Mouse (Mus musculus) MEL (cell line): Measurements from ENCODE around the gene Mlycd. TPM values are rescaled to one million over a fixed set of nuclear protein-coding genes. Genes with fewer than 3 reads are reported as not detected.

ENCODE experiments used
- DNase-seq: peaks from one replicate; pipeline ENCODE4 v3.0.0; 2011; ENCODE audit warnings: low read depth, low spot score
- H3K27ac ChIP-seq: 2 replicates; pipeline ENCODE4 v1.5.1; 2012; ENCODE audit warnings: low read depth, mild to moderate bottlenecking, control low read depth, low read length, moderate library complexity; ENCODE audit not compliant: control insufficient read depth
- H3K27me3 ChIP-seq, 2 experiments: fragments of 150-350 bp in 1 of 2; sonication (generic) in 1 of 2; 2 replicates each; pipeline ENCODE4 v1.6.1; 2012; ENCODE audit warnings: low read length in 2 of 2, mild to moderate bottlenecking in 2 of 2, improper control_type of control experiment in 1 of 2, moderate library complexity in 1 of 2; ENCODE audit not compliant: insufficient read depth in 2 of 2, control insufficient read depth in 1 of 2
- H3K36me3 ChIP-seq, 2 experiments: 2 replicates each; pipeline ENCODE4 v1.6.1; 2012 to 2014; ENCODE audit warnings: low read length in 2 of 2, improper control_type of control experiment in 1 of 2, inconsistent platforms in 1 of 2, mild to moderate bottlenecking in 1 of 2; ENCODE audit not compliant: insufficient read depth in 2 of 2, control insufficient read depth in 1 of 2
- H3K4me1 ChIP-seq, 2 experiments: fragments of 150-350 bp in 1 of 2; sonication (generic) in 1 of 2; 2 replicates each; pipeline ENCODE4 v1.6.1; 2012; ENCODE audit warnings: low read length in 2 of 2, improper control_type of control experiment in 1 of 2, mild to moderate bottlenecking in 1 of 2; ENCODE audit not compliant: insufficient read depth in 2 of 2, control insufficient read depth in 1 of 2
- H3K4me3 ChIP-seq, 2 experiments: fragments of 150-350 bp in 1 of 2; sonication (generic) in 1 of 2; 2 replicates each; pipeline ENCODE4 v1.5.1; 2012; ENCODE audit warnings: low read depth in 2 of 2, low read length in 2 of 2, mild to moderate bottlenecking in 2 of 2, moderate library complexity in 2 of 2, control low read depth in 1 of 2, improper control_type of control experiment in 1 of 2; ENCODE audit not compliant: control insufficient read depth in 1 of 2, insufficient read depth in 1 of 2
- H3K79me2 ChIP-seq: 2 replicates; pipeline ENCODE4 v1.6.1; 2012; ENCODE audit warnings: mild to moderate bottlenecking, low read length, moderate library complexity; ENCODE audit not compliant: control insufficient read depth, poor library complexity, insufficient read depth
- H3K9ac ChIP-seq: 2 replicates; pipeline ENCODE4 v1.6.1; 2012; ENCODE audit warnings: low read depth, mild to moderate bottlenecking, control low read depth, low read length, moderate library complexity; ENCODE audit not compliant: control insufficient read depth, poor library complexity, severe bottlenecking
- H3K9me3 ChIP-seq: fragments of 150-350 bp; sonication (generic); replicated peaks from 2 replicates; pipeline ENCODE4 v1.6.1; 2012; ENCODE audit warnings: mild to moderate bottlenecking, low read length, improper control_type of control experiment, moderate library complexity; ENCODE audit not compliant: insufficient read depth
- BHLHE40 ChIP-seq: IDR thresholded peaks from 2 replicates; pipeline ENCODE4 v1.6.1; 2012; ENCODE audit warnings: low read depth, mild to moderate bottlenecking, inconsistent platforms, low read length, improper control_type of control experiment, borderline replicate concordance
- CHD2 ChIP-seq: IDR thresholded peaks from 2 replicates; pipeline ENCODE4 v1.6.1; 2011; ENCODE audit warnings: low read length, improper control_type of control experiment
- ELF1 ChIP-seq: IDR thresholded peaks from 2 replicates; pipeline ENCODE4 v1.6.1; 2014; ENCODE audit warnings: low read depth, mild to moderate bottlenecking, inconsistent platforms, low read length, improper control_type of control experiment, moderate library complexity
- EP300 ChIP-seq, 2 experiments: IDR thresholded peaks; 2 replicates each; pipeline ENCODE4 v1.6.1; 2011; ENCODE audit warnings: improper control_type of control experiment in 2 of 2, low read length in 2 of 2, low read depth in 1 of 2, mild to moderate bottlenecking in 1 of 2
- ETS1 ChIP-seq: IDR thresholded peaks from 2 replicates; pipeline ENCODE4 v1.6.1; 2012; ENCODE audit warnings: low read depth, mild to moderate bottlenecking, inconsistent platforms, low read length, improper control_type of control experiment, moderate library complexity
- GATA1 ChIP-seq: IDR thresholded peaks from 2 replicates; pipeline ENCODE4 v1.6.1; 2011; ENCODE audit warnings: low read depth, low read length, improper control_type of control experiment
- HCFC1 ChIP-seq: IDR thresholded peaks from 2 replicates; pipeline ENCODE4 v1.6.1; 2012; ENCODE audit warnings: low read depth, mild to moderate bottlenecking, inconsistent platforms, low read length, improper control_type of control experiment, moderate library complexity
- MAX ChIP-seq: IDR thresholded peaks from 2 replicates; pipeline ENCODE4 v1.6.1; 2011; ENCODE audit warnings: low read length, improper control_type of control experiment
- MAZ ChIP-seq: IDR thresholded peaks from 2 replicates; pipeline ENCODE4 v1.6.1; 2012; ENCODE audit warnings: low read depth, mild to moderate bottlenecking, inconsistent platforms, low read length, improper control_type of control experiment
- MXI1 ChIP-seq: IDR thresholded peaks from 2 replicates; pipeline ENCODE4 v1.6.1; 2011; ENCODE audit warnings: mild to moderate bottlenecking, low read depth, low read length, improper control_type of control experiment
- MYB ChIP-seq: IDR thresholded peaks from 2 replicates; pipeline ENCODE4 v1.6.1; 2011; ENCODE audit warnings: mild to moderate bottlenecking, low read depth, low read length, improper control_type of control experiment
- NELFE ChIP-seq: IDR thresholded peaks from 2 replicates; pipeline ENCODE4 v1.6.1; 2011; ENCODE audit warnings: low read depth, low read length, improper control_type of control experiment
- NRF1 ChIP-seq: IDR thresholded peaks from 2 replicates; pipeline ENCODE4 v1.6.1; 2014; ENCODE audit warnings: low read depth, mild to moderate bottlenecking, inconsistent platforms, low read length, improper control_type of control experiment, moderate library complexity; ENCODE audit not compliant: poor library complexity, insufficient read depth, severe bottlenecking
- POLR2A ChIP-seq, 2 experiments: IDR thresholded peaks; 2 replicates each; pipeline ENCODE4 v1.6.1; 2011 to 2012; ENCODE audit warnings: low read length in 2 of 2, mild to moderate bottlenecking in 2 of 2, control low read depth in 1 of 2, improper control_type of control experiment in 1 of 2, low read depth in 1 of 2, moderate library complexity in 1 of 2; ENCODE audit not compliant: control insufficient read depth in 1 of 2, insufficient read depth in 1 of 2, poor library complexity in 1 of 2
- POLR2AphosphoS2 ChIP-seq: IDR thresholded peaks from 2 replicates; pipeline ENCODE4 v1.6.1; 2011; ENCODE audit warnings: low read length, improper control_type of control experiment
- RCOR1 ChIP-seq: IDR thresholded peaks from 2 replicates; pipeline ENCODE4 v1.6.1; 2012; ENCODE audit warnings: low read depth, mild to moderate bottlenecking, inconsistent platforms, low read length, improper control_type of control experiment
- SIN3A ChIP-seq: IDR thresholded peaks from 2 replicates; pipeline ENCODE4 v1.6.1; 2012; ENCODE audit warnings: low read length, improper control_type of control experiment, inconsistent platforms
- TBP ChIP-seq: IDR thresholded peaks from 2 replicates; pipeline ENCODE4 v1.8.0; 2011; ENCODE audit warnings: low read depth, low read length, improper control_type of control experiment
- TCF12 ChIP-seq: IDR thresholded peaks from 2 replicates; pipeline ENCODE4 v1.6.1; 2014; ENCODE audit warnings: low read depth, mild to moderate bottlenecking, inconsistent platforms, low read length, improper control_type of control experiment, moderate library complexity
- USF1 ChIP-seq: IDR thresholded peaks from 2 replicates; pipeline ENCODE4 v1.6.1; 2014; ENCODE audit warnings: low read depth, mild to moderate bottlenecking, inconsistent platforms, low read length, improper control_type of control experiment, moderate library complexity
- ZC3H11A ChIP-seq: IDR thresholded peaks from 2 replicates; pipeline ENCODE4 v1.6.1; 2012; ENCODE audit warnings: low read depth, mild to moderate bottlenecking, inconsistent platforms, low read length, improper control_type of control experiment
- ZNF384 ChIP-seq: IDR thresholded peaks from 2 replicates; pipeline ENCODE4 v1.6.1; 2012; ENCODE audit warnings: low read depth, mild to moderate bottlenecking, inconsistent platforms, low read length, improper control_type of control experiment
- polyA plus RNA-seq, 2 experiments: library from polyadenylated mRNA; stranded (reverse) in 1 of 2; unstranded in 1 of 2; fragments of >175 nt in 1 of 2; fragments of >200 nt in 1 of 2; gene quantifications; 2 replicates each; pipeline versions ENCODE4 v1.2.1 to v1.2.4; 2012; ENCODE audit warnings: low replicate concordance in 2 of 2, low read depth in 1 of 2; ENCODE audit not compliant: insufficient read length in 2 of 2, insufficient read depth in 1 of 2, missing spikeins in 1 of 2
- total RNA-seq: library from RNA; depleted of rRNA; stranded (reverse); fragments of 300-350 nt; gene quantifications from 2 replicates; pipeline ENCODE4 v1.2.3, GENCODE M21; 2012; rRNA removed

Mlycd gene
- total RNA-seq (5.8 and 7.2 TPM in 2 replicates), polyA plus RNA-seq (10 to 100 TPM in 1 of 2 experiments, not detected in 1; 13.2 TPM)

DNA sequence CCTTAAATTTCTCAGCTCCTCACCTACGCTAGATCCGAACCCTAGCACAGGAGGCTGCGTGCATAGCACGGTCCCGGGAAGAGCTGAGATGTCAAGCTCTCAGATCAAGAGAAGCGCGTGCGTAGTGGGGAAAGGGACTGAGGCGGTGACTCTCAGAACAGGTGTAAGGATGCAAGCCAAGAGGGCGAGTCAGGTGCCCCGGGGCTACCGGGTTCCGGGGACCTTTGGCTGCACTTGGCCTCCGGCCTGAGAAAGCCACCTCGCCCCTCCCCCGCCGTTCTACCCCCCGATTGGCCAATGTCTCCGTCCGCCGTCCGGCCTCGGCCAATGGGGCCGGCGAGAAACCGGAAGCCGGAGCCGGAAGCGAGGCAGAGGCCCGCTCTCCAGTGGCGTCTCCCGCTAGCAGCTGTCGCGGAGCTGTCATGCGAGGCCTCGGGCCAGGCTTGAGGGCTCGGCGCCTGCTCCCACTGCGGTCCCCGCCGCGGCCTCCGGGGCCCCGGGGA, at the start of gene Mlycd:
Mlycd (plus strand) TSS at position 355 of the 503 bp plus-strand sequence.
- DNase-seq, result peak; percentile 93
- Histone ChIP-seq H3K4me1 (peaks cover 0 to 8% of the 10 kb centered on the region in 2 experiments; a peak in 3 of 4 replicates), H3K9me3 (no peaks in the 10 kb centered on the region), H3K79me2 (peaks cover 10% of the 10 kb centered on the region), H3K27me3 (no peaks in the 10 kb centered on the region; a peak in 1 of 4 replicates), H3K4me3 (peak within 1 kb of the TSS; percentile 72 to 84), H3K9ac (peak within 1 kb of the TSS; percentile 95), H3K36me3 (peaks cover 0 to 6% of the 10 kb centered on the region in 2 experiments; a peak in 1 of 4 replicates), H3K27ac (peak within 1 kb of the TSS; percentile 38)
- TF ChIP-seq POLR2AphosphoS2 (peak; percentile 55; the same call in 1 of the 2 replicates), TCF12 (0 out of 2 replicates have a peak, but pooled peaks have one; percentile 26), CHD2 (peak; percentile 47; the same call in 1 of the 2 replicates), MXI1 (peak; percentile 69), POLR2A (IDR thresholded peaks at IDR 0.05; ENCODE audit: control insufficient read depth in 1 of 2, insufficient read depth in 1 of 2, low read depth in 1 of 2, low read length in 2 of 2, poor library complexity in 1 of 2) (peak; percentile 76 to 85; a peak in 3 of 4 replicates), SIN3A (peak; percentile 89), NRF1 (peak; percentile 54; the same call in 1 of the 2 replicates), HCFC1 (peak; percentile 82), EP300 (IDR thresholded peaks at IDR 0.05; ENCODE audit: low read depth in 1 of 2, low read length in 2 of 2) (no peak), MAZ (no peak), MAX (peak; percentile 54; the same call in 1 of the 2 replicates), TBP (peak; percentile 60), NELFE (peak; percentile 72), BHLHE40 (no peak), USF1 (peak; percentile 60), ETS1 (peak; percentile 43; the same call in 1 of the 2 replicates), MYB (no peak), GATA1 (no peak), ZNF384 (no peak), ZC3H11A (0 out of 2 replicates have a peak, but pooled peaks have one; percentile 8), RCOR1 (no peak), ELF1 (peak; percentile 83)
